Mouse (Mus musculus): Measurements from ENCODE around the gene Armcx2.
"Not testable (repeated sequence)": the region's sequence is repeated elsewhere in the genome, so short reads cannot be mapped to it uniquely, and the experiment has no call there.

Gene Armcx2

GRCm38 (mm10) chrX:134808755-134809224 is at the start of gene Armcx2:
Armcx2 (minus strand) TSS chrX:134809221.
- no peak for DNase-seq (ENCODE audit: low read depth)

GRCm38 (mm10) chrX:134849662-134850061 is 40.6 kb upstream of the Armcx2 start:
- DNase-seq (ENCODE audit: low read depth): no peak

GRCm38 (mm10) chrX:134844424-134844823 is 35.4 kb upstream of the Armcx2 start:
- no peak for DNase-seq (ENCODE audit: low read depth)

GRCm38 (mm10) chrX:134830508-134830907 is 21.5 kb upstream of the Armcx2 start:
- DNase-seq (ENCODE audit: low read depth): no peak

GRCm38 (mm10) chrX:134807833-134808754 is 927 bp downstream of the Armcx2 start:
- DNase-seq (ENCODE audit: low read depth): no peak

- DNase-seq (ENCODE audit: low read depth): no peak
Measured at GRCm38 (mm10) chrX:134787728-134788127, 21.3 kb downstream of the Armcx2 start.

- DNase-seq (ENCODE audit: low read depth): not testable (repeated sequence)
Measured at GRCm38 (mm10) chrX:134763428-134764198, 45.4 kb downstream of the Armcx2 start.

- DNase-seq (ENCODE audit: low read depth): no peak
Measured at GRCm38 (mm10) chrX:134757293-134757995, 51.6 kb downstream of the Armcx2 start.

GRCm38 (mm10) chrX:134756434-134757292 is 52.4 kb downstream of the Armcx2 start, which contains the start of gene Armcx3:
Armcx3 (plus strand) TSS chrX:134756595.
- peak; percentile 52 for DNase-seq (ENCODE audit: low read depth)
